Mouse (Mus musculus) heart, postnatal 14 days (tissue): ENCODE results near the gene P2rx3. TPM values are rescaled to one million over a fixed set of nuclear protein-coding genes. Genes with fewer than 3 reads are reported as not detected.
A peak's percentile ranks its signal among the peaks of the same experiment; 100 is the strongest.

Experiments used
- DNase-seq, 2 experiments: peaks; one replicate each; pipeline ENCODE4 v3.0.0; 2021 to 2022
- intact Hi-C: fragments of 180-260 bp; cut with DNase I; formaldehyde crosslinking; loops from one replicate; pipeline ENCODE4 v1.15.1; 2025
- total RNA-seq, 2 experiments: library from RNA; stranded (reverse); gene quantifications; 2 replicates each; pipeline ENCODE4 v1.2.3; 2021

The P2rx3 gene
- total RNA-seq, 2 experiments from 2014 or later, result 0.14 to 0.24 TPM

- intact Hi-C loops, result no loop called here
- no peak for DNase-seq
These were observed 9.0 kb upstream of the P2rx3 start for GRCm38 (mm10) chr2:85046222-85046621.

- intact Hi-C loops, result no loop called here
- DNase-seq, result no peak
These were observed 6.4 kb upstream of the P2rx3 start for GRCm38 (mm10) chr2:85043623-85044022.

GRCm38 (mm10) chr2:85038336-85038735, 1.1 kb upstream of the P2rx3 start:
- DNase-seq, result no peak
- intact Hi-C loops, result no loop called here

- no peak for DNase-seq
- intact Hi-C loops, result no loop called here
These were observed 685 bp downstream of the P2rx3 start for GRCm38 (mm10) chr2:85036507-85037046.

- DNase-seq, result no peak
- intact Hi-C loops, result no loop called here
These were observed 3.1 kb downstream of the P2rx3 start for GRCm38 (mm10) chr2:85034169-85034568.

GRCm38 (mm10) chr2:85033121-85033520, 4.1 kb downstream of the P2rx3 start:
- no peak for DNase-seq
- intact Hi-C loops, result no loop called here

- intact Hi-C loops, result no loop called here
- no peak for DNase-seq
These were observed 6.3 kb downstream of the P2rx3 start for GRCm38 (mm10) chr2:85030989-85031388.

GRCm38 (mm10) chr2:85029897-85030296, 7.4 kb downstream of the P2rx3 start:
- intact Hi-C loops, result loop anchor here (10.0 kb wide), 2 partner anchors 215 to 1435 kb away; no protein-coding TSS in a partner anchor

GRCm38 (mm10) chr2:85027281-85027680, 10.0 kb downstream of the P2rx3 start:
- DNase-seq, result no peak
- intact Hi-C loops, result loop anchor here (10.0 kb wide), 2 partner anchors 218 to 1438 kb away; no protein-coding TSS in a partner anchor

More at GRCm38 (mm10) chr2:85029897-85030296, 7.4 kb downstream of the P2rx3 start:
- DNase-seq, result no peak

- DNase-seq, result no peak
- intact Hi-C loops, result loop anchor here (10.0 kb wide), 2 partner anchors 219 to 1439 kb away; no protein-coding TSS in a partner anchor
These were observed 11.1 kb downstream of the P2rx3 start for GRCm38 (mm10) chr2:85026178-85026577.

- intact Hi-C loops, result loop anchor here (2.0 to 10.0 kb wide), 3 partner anchors 223 to 1443 kb away; no protein-coding TSS in a partner anchor
- DNase-seq, result peak in 1 of 2 experiments; percentile 36
These were observed 15.2 kb downstream of the P2rx3 start for GRCm38 (mm10) chr2:85022043-85022442.

- no peak for DNase-seq
- intact Hi-C loops, result no loop called here
These were observed 22.7 kb downstream of the P2rx3 start for GRCm38 (mm10) chr2:85014588-85014982.

- DNase-seq, result no peak
- intact Hi-C loops, result no loop called here
These were observed 23.3 kb downstream of the P2rx3 start for GRCm38 (mm10) chr2:85013826-85014587.

GRCm38 (mm10) chr2:85012679-85013078, 24.6 kb downstream of the P2rx3 start:
- intact Hi-C loops, result no loop called here
- peak in 1 of 2 experiments; percentile 22 for DNase-seq

GRCm38 (mm10) chr2:85011906-85012604, 25.2 kb downstream of the P2rx3 start:
- peak in 1 of 2 experiments; percentile 37 for DNase-seq
- intact Hi-C loops, result no loop called here

- no peak for DNase-seq
- intact Hi-C loops, result loop anchor here (2.0 to 5.0 kb wide), 2 partner anchors 117 to 140 kb away; no protein-coding TSS in a partner anchor
These were observed 28.1 kb downstream of the P2rx3 start for GRCm38 (mm10) chr2:85009212-85009611.

- DNase-seq, result peak in 1 of 2 experiments; percentile 40
- intact Hi-C loops, result loop anchor here (1.0 to 5.0 kb wide), 3 partner anchors 51 to 139 kb away; no protein-coding TSS in a partner anchor
These were observed 29.5 kb downstream of the P2rx3 start for GRCm38 (mm10) chr2:85007729-85008128.

- intact Hi-C loops, result loop anchor here (5.0 kb wide), 1 partner anchor 114 kb away; no protein-coding TSS in a partner anchor
- no peak for DNase-seq
These were observed 30.7 kb downstream of the P2rx3 start for GRCm38 (mm10) chr2:85006600-85006999.

- DNase-seq, result no peak
- intact Hi-C loops, result no loop called here
These were observed 32.9 kb downstream of the P2rx3 start for GRCm38 (mm10) chr2:85004341-85004740.

GRCm38 (mm10) chr2:85002575-85002974, 34.7 kb downstream of the P2rx3 start:
- intact Hi-C loops, result no loop called here
- no peak for DNase-seq

GRCm38 (mm10) chr2:85001497-85001896, 35.8 kb downstream of the P2rx3 start:
- DNase-seq, result peak in 1 of 2 experiments; percentile 17
- intact Hi-C loops, result no loop called here
